Mouse (Mus musculus): Measurements from ENCODE around the gene 4930402F06Rik. TPM values are rescaled to one million over a fixed set of nuclear protein-coding genes. Genes with fewer than 3 reads are reported as not detected.
A peak's percentile ranks its signal among the peaks of the same experiment; 100 is the strongest.

4930402F06Rik gene
- polyA plus RNA-seq, 1 experiment from 2014 or later, result not detected

DNA sequence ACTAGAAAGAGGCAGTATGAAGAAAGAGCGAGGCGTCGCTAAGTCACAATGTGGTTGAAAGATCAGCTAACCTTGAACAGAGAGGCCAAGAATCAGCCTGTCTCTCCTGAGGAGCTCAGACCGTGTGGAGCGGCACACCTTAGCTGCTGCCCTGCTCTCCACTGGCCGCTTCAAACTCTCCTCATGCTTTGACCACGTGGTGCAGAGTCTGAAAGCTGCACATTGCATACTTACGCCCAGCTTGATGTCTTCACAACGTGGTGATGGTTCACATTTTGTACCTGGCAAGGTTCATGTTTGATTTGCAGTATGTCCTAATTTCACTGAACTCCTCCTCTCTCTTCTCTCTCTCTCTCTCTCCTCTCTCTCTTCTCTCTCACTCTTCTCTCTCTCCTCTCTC is 17.7 kb downstream of the 4930402F06Rik start:
- 70% methylated on average over 9 of the region's 9 CpGs for WGBS
- H3K27ac ChIP-seq (ENCODE audit: low read length), result no peak overlapping the region
- H3K36me3 ChIP-seq (ENCODE audit: control insufficient read depth, insufficient read depth), result no peaks in the 10 kb centered on the region
- H3K4me2 ChIP-seq (ENCODE audit: low read length), result no peak overlapping the region
- H3K4me1 ChIP-seq (replicated peaks; ENCODE audit: control insufficient read depth, insufficient read depth, low read length), result no peaks in the 10 kb centered on the region
- no peak overlapping the region for H3K4me3 ChIP-seq (replicated peaks; ENCODE audit: low read length)
- no peaks in the 10 kb centered on the region for H3K9me3 ChIP-seq (ENCODE audit: control insufficient read depth, low read length)
- ATAC-seq, result no peak
- no peak overlapping the region for H3K9ac ChIP-seq (replicated peaks; ENCODE audit: low read depth, low read length)
- H3K27me3 ChIP-seq (replicated peaks; ENCODE audit: control insufficient read depth, insufficient read depth, low read length), result no peaks in the 10 kb centered on the region

DNA sequence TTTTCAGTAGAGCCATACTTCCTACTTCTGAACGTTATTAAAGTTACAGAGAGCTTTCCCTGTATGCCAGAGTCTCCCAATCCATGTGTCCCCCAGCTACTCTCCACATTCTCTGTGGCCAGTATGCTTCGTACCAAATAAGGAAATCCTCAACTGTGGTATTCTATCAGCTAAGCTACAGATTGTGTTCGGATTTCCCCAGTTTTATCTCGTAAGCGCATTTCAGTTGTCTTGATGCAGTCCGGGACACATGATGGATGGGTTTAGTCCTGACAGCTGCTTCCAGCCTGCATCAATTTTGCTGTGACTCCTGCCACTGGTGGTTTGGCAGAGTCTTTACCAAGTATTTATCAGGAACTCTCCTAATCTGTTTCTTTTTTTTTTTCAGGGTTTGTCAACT is 19.4 kb downstream of the 4930402F06Rik start:
- Histone ChIP-seq H3K27ac (ENCODE audit: low read length) (no peak overlapping the region), H3K27me3 (replicated peaks; ENCODE audit: control insufficient read depth, insufficient read depth, low read length) (no peaks in the 10 kb centered on the region), H3K4me1 (replicated peaks; ENCODE audit: control insufficient read depth, insufficient read depth, low read length) (no peaks in the 10 kb centered on the region), H3K9me3 (ENCODE audit: control insufficient read depth, low read length) (no peaks in the 10 kb centered on the region), H3K4me3 (replicated peaks; ENCODE audit: low read length) (no peak overlapping the region), H3K4me2 (ENCODE audit: low read length) (no peak overlapping the region), H3K9ac (replicated peaks; ENCODE audit: low read depth, low read length) (no peak overlapping the region), H3K36me3 (ENCODE audit: control insufficient read depth, insufficient read depth) (no peaks in the 10 kb centered on the region)
- 88% methylated on average over 6 of the region's 6 CpGs for WGBS
- no peak for ATAC-seq

DNA sequence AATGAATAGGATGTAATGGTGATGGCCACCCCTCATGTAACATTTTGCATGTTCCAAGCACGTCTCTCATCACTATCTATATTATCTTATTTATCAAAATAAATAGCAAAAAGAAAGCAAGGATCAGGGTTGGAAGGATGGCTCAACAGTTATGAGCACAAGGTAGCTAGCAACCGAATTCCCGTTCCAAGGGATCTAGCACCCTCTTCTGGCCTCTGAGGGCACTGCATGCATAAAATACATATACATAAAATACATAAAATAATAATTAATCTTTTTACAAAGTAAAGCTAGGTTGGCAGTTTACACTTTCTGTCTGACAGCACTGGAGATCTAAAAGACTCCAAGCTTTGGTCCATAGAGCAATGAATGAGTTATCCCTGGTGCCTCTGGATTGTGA is 24.0 kb downstream of the 4930402F06Rik start:
- ATAC-seq, result no peak
- WGBS, result 13% methylated on average over 3 of the region's 3 CpGs
- H3K9me3 ChIP-seq (ENCODE audit: control insufficient read depth, low read length), result no peaks in the 10 kb centered on the region
- no peak overlapping the region for H3K4me3 ChIP-seq (replicated peaks; ENCODE audit: low read length)
- H3K27me3 ChIP-seq (replicated peaks; ENCODE audit: control insufficient read depth, insufficient read depth, low read length), result no peaks in the 10 kb centered on the region
- no peak overlapping the region for H3K9ac ChIP-seq (replicated peaks; ENCODE audit: low read depth, low read length)
- H3K4me1 ChIP-seq (replicated peaks; ENCODE audit: control insufficient read depth, insufficient read depth, low read length), result no peaks in the 10 kb centered on the region
- no peak overlapping the region for H3K4me2 ChIP-seq (ENCODE audit: low read length)
- no peak overlapping the region for H3K27ac ChIP-seq (ENCODE audit: low read length)
- no peaks in the 10 kb centered on the region for H3K36me3 ChIP-seq (ENCODE audit: control insufficient read depth, insufficient read depth)

DNA sequence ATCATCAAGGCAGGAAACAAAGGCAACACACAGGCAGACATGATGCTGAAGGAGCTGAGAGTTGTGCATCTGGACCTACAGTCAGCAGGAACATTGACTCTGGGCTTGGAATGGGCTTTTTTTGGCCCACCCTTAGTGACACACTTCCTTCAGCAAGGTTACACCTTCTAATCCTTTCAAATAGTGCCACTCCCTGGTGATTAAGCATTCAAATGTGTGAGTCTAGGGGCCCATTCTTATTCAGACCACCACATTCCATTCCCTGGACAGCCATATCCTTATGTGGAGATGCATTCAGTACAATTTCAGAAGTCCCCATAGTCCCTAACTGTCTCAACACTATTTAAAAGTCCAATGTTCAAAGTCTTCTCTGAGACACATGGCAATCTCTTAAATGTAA is 26.3 kb downstream of the 4930402F06Rik start:
- Histone ChIP-seq H3K36me3 (ENCODE audit: control insufficient read depth, insufficient read depth) (no peaks in the 10 kb centered on the region), H3K9ac (replicated peaks; ENCODE audit: low read depth, low read length) (no peak overlapping the region), H3K27ac (ENCODE audit: low read length) (no peak overlapping the region), H3K4me3 (replicated peaks; ENCODE audit: low read length) (no peak overlapping the region), H3K4me1 (replicated peaks; ENCODE audit: control insufficient read depth, insufficient read depth, low read length) (no peaks in the 10 kb centered on the region), H3K4me2 (ENCODE audit: low read length) (no peak overlapping the region), H3K9me3 (ENCODE audit: control insufficient read depth, low read length) (no peaks in the 10 kb centered on the region), H3K27me3 (replicated peaks; ENCODE audit: control insufficient read depth, insufficient read depth, low read length) (no peaks in the 10 kb centered on the region)
- ATAC-seq, result no peak

DNA sequence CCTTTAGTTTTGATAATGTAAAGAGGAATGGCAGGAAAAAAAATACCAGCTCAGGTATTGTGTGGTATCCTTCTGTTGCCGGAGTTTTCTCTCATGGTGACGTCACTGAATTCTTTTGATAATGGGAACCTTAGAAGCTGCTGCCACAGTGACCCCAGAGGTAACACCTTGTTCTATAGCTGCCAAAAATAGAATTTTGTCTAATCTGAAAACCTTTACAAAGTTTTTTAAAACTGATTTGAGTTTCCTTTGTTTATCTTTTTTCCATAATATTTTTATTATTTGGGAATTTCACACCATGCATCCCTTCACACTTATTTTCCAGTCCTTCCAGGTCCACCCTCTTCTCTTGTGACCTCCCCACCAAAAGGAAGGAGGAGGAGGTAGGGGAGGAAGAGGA is 29.3 kb downstream of the 4930402F06Rik start, which contains the start of gene 4930568D16Rik:
4930568D16Rik (minus strand) TSS at position 101 of the 400 bp plus-strand sequence.
- Histone ChIP-seq H3K27me3 (replicated peaks; ENCODE audit: control insufficient read depth, insufficient read depth, low read length) (no peaks in the 10 kb centered on the region), H3K4me1 (replicated peaks; ENCODE audit: control insufficient read depth, insufficient read depth, low read length) (no peaks in the 10 kb centered on the region), H3K4me3 (replicated peaks; ENCODE audit: low read length) (no peak within 1 kb of the TSS), H3K4me2 (ENCODE audit: low read length) (no peak within 1 kb of the TSS), H3K9me3 (ENCODE audit: control insufficient read depth, low read length) (peaks cover 3% of the 10 kb centered on the region; the same call in 1 of the 2 replicates), H3K9ac (replicated peaks; ENCODE audit: low read depth, low read length) (no peak within 1 kb of the TSS), H3K27ac (ENCODE audit: low read length) (no peak within 1 kb of the TSS), H3K36me3 (ENCODE audit: control insufficient read depth, insufficient read depth) (no peaks in the 10 kb centered on the region)
- WGBS, result 78% methylated on average over 2 of the region's 2 CpGs
- ATAC-seq, result no peak

DNA sequence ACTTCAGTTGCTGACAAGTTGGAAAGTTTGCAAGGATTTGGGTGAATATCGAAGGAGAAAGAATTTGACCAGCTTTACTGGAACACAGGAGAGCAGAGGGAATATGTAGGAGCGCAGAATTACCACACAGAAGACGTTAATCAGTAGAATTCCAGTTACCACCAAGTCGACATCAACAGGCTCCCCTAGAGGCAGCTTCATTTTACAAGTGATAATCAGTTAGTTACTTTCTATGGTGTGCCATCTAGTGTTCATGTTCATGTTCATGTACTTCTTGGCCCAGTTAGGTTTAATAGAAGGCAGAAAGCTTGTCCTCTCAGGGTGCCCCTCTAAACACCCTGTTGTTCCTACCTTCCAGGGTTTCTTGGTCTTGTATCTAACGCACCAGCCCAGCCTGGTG is 47.8 kb downstream of the 4930402F06Rik start:
- ATAC-seq, result peak; percentile 47; the same call in 1 of the 2 replicates
- Histone ChIP-seq H3K27me3 (replicated peaks; ENCODE audit: control insufficient read depth, insufficient read depth, low read length) (no peaks in the 10 kb centered on the region), H3K4me2 (ENCODE audit: low read length) (no peak overlapping the region), H3K27ac (ENCODE audit: low read length) (no peak overlapping the region), H3K9me3 (ENCODE audit: control insufficient read depth, low read length) (no peaks in the 10 kb centered on the region), H3K4me3 (replicated peaks; ENCODE audit: low read length) (no peak overlapping the region), H3K9ac (replicated peaks; ENCODE audit: low read depth, low read length) (no peak overlapping the region), H3K4me1 (replicated peaks; ENCODE audit: control insufficient read depth, insufficient read depth, low read length) (no peaks in the 10 kb centered on the region), H3K36me3 (ENCODE audit: control insufficient read depth, insufficient read depth) (no peaks in the 10 kb centered on the region)
- 64% methylated on average over 5 of the region's 5 CpGs for WGBS

DNA sequence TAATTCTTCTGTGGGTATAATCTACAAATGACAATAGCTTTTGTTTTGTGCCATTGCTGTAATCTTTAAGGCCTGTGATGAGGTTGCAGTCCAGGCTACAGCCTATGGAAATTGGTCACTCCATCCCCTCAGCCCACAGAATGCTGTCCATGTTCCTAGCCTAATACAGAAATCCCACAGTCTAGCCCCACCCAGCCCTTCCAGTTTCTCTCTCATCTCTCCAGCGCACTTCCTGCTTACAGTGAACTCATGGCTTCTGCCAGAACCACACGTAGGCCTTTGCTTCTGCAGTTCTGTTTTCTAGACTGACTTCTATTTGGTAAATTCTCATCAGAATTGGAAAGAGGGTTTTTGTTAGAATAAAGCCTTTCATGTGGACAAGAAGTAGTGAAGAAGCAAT is 51.0 kb downstream of the 4930402F06Rik start:
- no peak for ATAC-seq
- no peaks in the 10 kb centered on the region for H3K27me3 ChIP-seq (replicated peaks; ENCODE audit: control insufficient read depth, insufficient read depth, low read length)
- H3K9me3 ChIP-seq (ENCODE audit: control insufficient read depth, low read length), result no peaks in the 10 kb centered on the region
- 74% methylated on average over 2 of the region's 2 CpGs for WGBS
- no peak overlapping the region for H3K4me2 ChIP-seq (ENCODE audit: low read length)
- no peaks in the 10 kb centered on the region for H3K36me3 ChIP-seq (ENCODE audit: control insufficient read depth, insufficient read depth)
- no peak overlapping the region for H3K27ac ChIP-seq (ENCODE audit: low read length)
- no peak overlapping the region for H3K9ac ChIP-seq (replicated peaks; ENCODE audit: low read depth, low read length)
- H3K4me1 ChIP-seq (replicated peaks; ENCODE audit: control insufficient read depth, insufficient read depth, low read length), result no peaks in the 10 kb centered on the region
- no peak overlapping the region for H3K4me3 ChIP-seq (replicated peaks; ENCODE audit: low read length)

DNA sequence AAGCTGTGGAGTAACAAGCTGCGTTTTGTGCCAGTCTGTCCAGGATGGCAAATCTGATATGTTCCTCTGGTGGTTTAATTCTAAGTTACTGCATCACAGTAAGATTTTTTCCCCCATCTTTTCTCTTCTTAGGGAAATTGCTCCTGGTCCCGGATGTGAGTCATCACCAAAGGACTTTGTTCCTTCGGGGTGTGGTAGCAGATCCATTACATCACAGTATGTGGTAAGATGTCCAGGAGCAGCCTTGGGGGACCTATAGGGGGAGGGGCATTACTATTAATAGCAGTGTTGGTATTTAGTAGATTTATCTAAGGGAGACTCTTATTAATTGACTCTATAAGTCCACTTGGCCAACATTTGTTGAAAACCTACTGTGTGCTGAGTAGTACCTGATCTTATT is 54.4 kb downstream of the 4930402F06Rik start:
- no peaks in the 10 kb centered on the region for H3K9me3 ChIP-seq (ENCODE audit: control insufficient read depth, low read length)
- H3K4me3 ChIP-seq (replicated peaks; ENCODE audit: low read length), result no peak overlapping the region
- H3K4me2 ChIP-seq (ENCODE audit: low read length), result no peak overlapping the region
- 86% methylated on average over 3 of the region's 3 CpGs for WGBS
- H3K4me1 ChIP-seq (replicated peaks; ENCODE audit: control insufficient read depth, insufficient read depth, low read length), result no peaks in the 10 kb centered on the region
- H3K9ac ChIP-seq (replicated peaks; ENCODE audit: low read depth, low read length), result no peak overlapping the region
- ATAC-seq, result no peak
- H3K27ac ChIP-seq (ENCODE audit: low read length), result no peak overlapping the region
- no peaks in the 10 kb centered on the region for H3K27me3 ChIP-seq (replicated peaks; ENCODE audit: control insufficient read depth, insufficient read depth, low read length)
- H3K36me3 ChIP-seq (ENCODE audit: control insufficient read depth, insufficient read depth), result no peaks in the 10 kb centered on the region

DNA sequence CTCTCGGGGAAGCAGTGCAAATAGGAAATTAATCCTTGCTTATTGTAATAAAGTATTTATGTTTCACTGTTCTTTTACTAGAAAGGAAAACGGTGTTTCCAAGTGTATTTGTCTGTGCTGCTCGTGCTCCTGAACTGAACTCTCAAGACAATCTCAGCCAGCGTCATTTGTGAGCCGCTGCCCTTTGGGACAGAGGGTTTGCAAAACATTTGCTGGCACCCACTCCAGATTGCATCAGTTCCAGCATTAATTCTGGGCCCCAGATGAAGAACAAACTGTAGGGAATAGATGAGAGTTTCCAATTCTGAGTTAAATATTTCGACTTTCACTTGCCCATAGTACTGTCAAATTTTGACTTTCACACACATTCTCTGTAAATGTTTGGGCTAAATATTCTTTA is 58.3 kb downstream of the 4930402F06Rik start:
- WGBS, result 84% methylated on average over 6 of the region's 6 CpGs
- no peak overlapping the region for H3K4me3 ChIP-seq (replicated peaks; ENCODE audit: low read length)

DNA sequence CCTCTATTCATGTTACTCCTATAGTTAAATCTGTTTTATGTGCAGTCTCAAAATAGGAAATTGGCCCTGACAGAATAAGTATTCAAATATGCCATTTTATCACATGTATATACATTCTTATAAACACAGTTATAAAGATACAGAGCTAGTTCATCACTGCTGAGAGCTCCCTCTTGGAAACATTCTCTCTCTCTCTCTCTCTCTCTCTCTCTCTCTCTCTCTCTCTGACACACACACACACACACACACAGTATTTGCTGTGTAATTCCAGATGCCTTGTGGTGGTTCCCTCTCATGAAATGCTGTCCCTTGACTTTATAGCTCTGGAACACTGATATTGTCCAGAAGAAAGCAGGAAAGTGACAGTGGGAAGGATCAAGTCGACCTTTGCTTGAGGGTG is 58.9 kb downstream of the 4930402F06Rik start:
- no peaks in the 10 kb centered on the region for H3K9me3 ChIP-seq (ENCODE audit: control insufficient read depth, low read length)
- peaks cover 6% of the 10 kb centered on the region; the same call in 1 of the 2 replicates for H3K4me1 ChIP-seq (replicated peaks; ENCODE audit: control insufficient read depth, insufficient read depth, low read length)
- no peak overlapping the region for H3K4me2 ChIP-seq (ENCODE audit: low read length)
- H3K4me3 ChIP-seq (replicated peaks; ENCODE audit: low read length), result no peak overlapping the region
- no peak for ATAC-seq
- no peaks in the 10 kb centered on the region for H3K36me3 ChIP-seq (ENCODE audit: control insufficient read depth, insufficient read depth)
- no peak overlapping the region for H3K9ac ChIP-seq (replicated peaks; ENCODE audit: low read depth, low read length)
- H3K27me3 ChIP-seq (replicated peaks; ENCODE audit: control insufficient read depth, insufficient read depth, low read length), result no peaks in the 10 kb centered on the region
- WGBS, result 88% methylated on average over 1 of the region's 1 CpGs
- no peak overlapping the region for H3K27ac ChIP-seq (ENCODE audit: low read length)

More for the DNA sequence above, 58.3 kb downstream of the 4930402F06Rik start:
- peaks cover 6% of the 10 kb centered on the region; the same call in 1 of the 2 replicates for H3K4me1 ChIP-seq (replicated peaks; ENCODE audit: control insufficient read depth, insufficient read depth, low read length)
- no peak overlapping the region for H3K4me2 ChIP-seq (ENCODE audit: low read length)
- no peaks in the 10 kb centered on the region for H3K27me3 ChIP-seq (replicated peaks; ENCODE audit: control insufficient read depth, insufficient read depth, low read length)
- no peak for ATAC-seq
- no peak overlapping the region for H3K9ac ChIP-seq (replicated peaks; ENCODE audit: low read depth, low read length)
- H3K27ac ChIP-seq (ENCODE audit: low read length), result no peak overlapping the region
- no peaks in the 10 kb centered on the region for H3K9me3 ChIP-seq (ENCODE audit: control insufficient read depth, low read length)
- no peaks in the 10 kb centered on the region for H3K36me3 ChIP-seq (ENCODE audit: control insufficient read depth, insufficient read depth)
